Mouse (Mus musculus): ENCODE results near the gene U2af1l4. TPM values are rescaled to one million over a fixed set of nuclear protein-coding genes. Genes with fewer than 3 reads are reported as not detected.

The U2af1l4 gene
- polyA plus RNA-seq, 1 experiment, result 63.6 TPM

- H3K4me3 ChIP-seq (ENCODE audit: insufficient read depth, poor library complexity, severe bottlenecking), result no peak overlapping the region
- no peak for TF ChIP-seq CEBPB (IDR thresholded peaks at IDR 0.05; ENCODE audit: low read depth)
- no peak for TF ChIP-seq CTCF (IDR thresholded peaks at IDR 0.05; ENCODE audit: control insufficient read depth, insufficient read depth, insufficient read length)
- no peak for TF ChIP-seq FOSL1 (IDR thresholded peaks at IDR 0.05; ENCODE audit: insufficient read depth, low read length, poor library complexity, severe bottlenecking)
- TF ChIP-seq MYOD1 (IDR thresholded peaks at IDR 0.05; ENCODE audit: control insufficient read depth, insufficient read length, low read depth), result no peak
- no peak for TF ChIP-seq MYOG (IDR thresholded peaks at IDR 0.05; ENCODE audit: control insufficient read depth, extremely low read depth, insufficient read length)
- TF ChIP-seq MAX (IDR thresholded peaks at IDR 0.05), result no peak
- TF ChIP-seq USF1 (IDR thresholded peaks at IDR 0.05; ENCODE audit: low read depth), result no peak
- H3K79me2 ChIP-seq (ENCODE audit: control insufficient read depth, insufficient read depth), result peaks cover 46% of the 10 kb centered on the region
- H3K36me3 ChIP-seq (ENCODE audit: control insufficient read depth, insufficient read depth), result peaks cover 7% of the 10 kb centered on the region
- H3ac ChIP-seq (ENCODE audit: control insufficient read depth, insufficient read length, low read depth), result no peak overlapping the region
- H3K79me3 ChIP-seq (ENCODE audit: low read depth), result peaks cover 7% of the 10 kb centered on the region
- no peaks in the 10 kb centered on the region for H3K27me3 ChIP-seq (ENCODE audit: control insufficient read depth, insufficient read depth, insufficient read length)
Measured at GRCm38 (mm10) chr7:30560296-30560695, 2.8 kb upstream of the U2af1l4 start.

GRCm38 (mm10) chr7:30562526-30563116 is 480 bp upstream of the U2af1l4 start:
- H3K4me3 ChIP-seq (ENCODE audit: insufficient read depth, poor library complexity, severe bottlenecking), result peak overlapping the region; percentile 90
- H3K79me2 ChIP-seq (ENCODE audit: control insufficient read depth, insufficient read depth), result peaks cover 45% of the 10 kb centered on the region
- TF ChIP-seq USF1 (IDR thresholded peaks at IDR 0.05; ENCODE audit: low read depth) (no peak), MAX (IDR thresholded peaks at IDR 0.05) (no peak), CEBPB (IDR thresholded peaks at IDR 0.05; ENCODE audit: low read depth) (no peak), FOSL1 (IDR thresholded peaks at IDR 0.05; ENCODE audit: insufficient read depth, low read length, poor library complexity, severe bottlenecking) (no peak), MYOG (IDR thresholded peaks at IDR 0.05; ENCODE audit: control insufficient read depth, extremely low read depth, insufficient read length) (no peak), CTCF (IDR thresholded peaks at IDR 0.05; ENCODE audit: control insufficient read depth, insufficient read depth, insufficient read length) (no peak), MYOD1 (IDR thresholded peaks at IDR 0.05; ENCODE audit: control insufficient read depth, insufficient read length, low read depth) (no peak)
- no peaks in the 10 kb centered on the region for H3K27me3 ChIP-seq (ENCODE audit: control insufficient read depth, insufficient read depth, insufficient read length)
- peaks cover 7% of the 10 kb centered on the region for H3K79me3 ChIP-seq (ENCODE audit: low read depth)
- H3ac ChIP-seq (ENCODE audit: control insufficient read depth, insufficient read length, low read depth), result peak overlapping the region; percentile 71
- peaks cover 6% of the 10 kb centered on the region for H3K36me3 ChIP-seq (ENCODE audit: control insufficient read depth, insufficient read depth)

- H3K4me3 ChIP-seq (ENCODE audit: insufficient read depth, poor library complexity, severe bottlenecking), result peak overlapping the region; percentile 90
- H3K27me3 ChIP-seq (ENCODE audit: control insufficient read depth, insufficient read depth, insufficient read length), result no peaks in the 10 kb centered on the region
- H3ac ChIP-seq (ENCODE audit: control insufficient read depth, insufficient read length, low read depth), result peak overlapping the region; percentile 28
- TF ChIP-seq MYOD1 (IDR thresholded peaks at IDR 0.05; ENCODE audit: control insufficient read depth, insufficient read length, low read depth) (no peak), MYOG (IDR thresholded peaks at IDR 0.05; ENCODE audit: control insufficient read depth, extremely low read depth, insufficient read length) (no peak), CEBPB (IDR thresholded peaks at IDR 0.05; ENCODE audit: low read depth) (no peak), MAX (IDR thresholded peaks at IDR 0.05) (no peak), CTCF (IDR thresholded peaks at IDR 0.05; ENCODE audit: control insufficient read depth, insufficient read depth, insufficient read length) (no peak), USF1 (IDR thresholded peaks at IDR 0.05; ENCODE audit: low read depth) (peak; percentile 73)
- peaks cover 2% of the 10 kb centered on the region for H3K79me3 ChIP-seq (ENCODE audit: low read depth)
- peaks cover 32% of the 10 kb centered on the region for H3K79me2 ChIP-seq (ENCODE audit: control insufficient read depth, insufficient read depth)
- peaks cover 6% of the 10 kb centered on the region for H3K36me3 ChIP-seq (ENCODE audit: control insufficient read depth, insufficient read depth)
Measured at GRCm38 (mm10) chr7:30563906-30564280, 792 bp downstream of the U2af1l4 start.

- no peak within 1 kb of the TSS for H3ac ChIP-seq (ENCODE audit: control insufficient read depth, insufficient read length, low read depth)
- H3K79me3 ChIP-seq (ENCODE audit: low read depth), result peaks cover 2% of the 10 kb centered on the region
- H3K4me3 ChIP-seq (ENCODE audit: insufficient read depth, poor library complexity, severe bottlenecking), result no peak within 1 kb of the TSS
- H3K79me2 ChIP-seq (ENCODE audit: control insufficient read depth, insufficient read depth), result peaks cover 28% of the 10 kb centered on the region
- TF ChIP-seq USF1 (IDR thresholded peaks at IDR 0.05; ENCODE audit: low read depth), result no peak
- TF ChIP-seq MYOG (IDR thresholded peaks at IDR 0.05; ENCODE audit: control insufficient read depth, extremely low read depth, insufficient read length), result no peak
- TF ChIP-seq CTCF (IDR thresholded peaks at IDR 0.05; ENCODE audit: control insufficient read depth, insufficient read depth, insufficient read length), result no peak
- TF ChIP-seq MYOD1 (IDR thresholded peaks at IDR 0.05; ENCODE audit: control insufficient read depth, insufficient read length, low read depth), result no peak
- no peak for TF ChIP-seq MAX (IDR thresholded peaks at IDR 0.05)
- TF ChIP-seq CEBPB (IDR thresholded peaks at IDR 0.05; ENCODE audit: low read depth), result no peak
- no peak for TF ChIP-seq FOSL1 (IDR thresholded peaks at IDR 0.05; ENCODE audit: insufficient read depth, low read length, poor library complexity, severe bottlenecking)
- H3K36me3 ChIP-seq (ENCODE audit: control insufficient read depth, insufficient read depth), result peaks cover 14% of the 10 kb centered on the region
- H3K27me3 ChIP-seq (ENCODE audit: control insufficient read depth, insufficient read depth, insufficient read length), result no peaks in the 10 kb centered on the region
Measured at GRCm38 (mm10) chr7:30564970-30565571, 2.0 kb downstream of the U2af1l4 start, which contains the start of gene Igflr1. Gene Igflr1, plus strand, starts transcription at chr7:30565427.

GRCm38 (mm10) chr7:30566033-30566432 is 2.9 kb downstream of the U2af1l4 start:
- Histone ChIP-seq H3K36me3 (ENCODE audit: control insufficient read depth, insufficient read depth) (peaks cover 14% of the 10 kb centered on the region), H3K79me3 (ENCODE audit: low read depth) (peaks cover 2% of the 10 kb centered on the region)
- TF ChIP-seq MYOG (IDR thresholded peaks at IDR 0.05; ENCODE audit: control insufficient read depth, extremely low read depth, insufficient read length) (no peak), MYOD1 (IDR thresholded peaks at IDR 0.05; ENCODE audit: control insufficient read depth, insufficient read length, low read depth) (no peak), USF1 (IDR thresholded peaks at IDR 0.05; ENCODE audit: low read depth) (no peak), CEBPB (IDR thresholded peaks at IDR 0.05; ENCODE audit: low read depth) (no peak), CTCF (IDR thresholded peaks at IDR 0.05; ENCODE audit: control insufficient read depth, insufficient read depth, insufficient read length) (no peak), MAX (IDR thresholded peaks at IDR 0.05) (no peak), FOSL1 (IDR thresholded peaks at IDR 0.05; ENCODE audit: insufficient read depth, low read length, poor library complexity, severe bottlenecking) (no peak)

More at GRCm38 (mm10) chr7:30566033-30566432, 2.9 kb downstream of the U2af1l4 start:
- H3K79me2 ChIP-seq (ENCODE audit: control insufficient read depth, insufficient read depth), result peaks cover 28% of the 10 kb centered on the region
- no peak overlapping the region for H3ac ChIP-seq (ENCODE audit: control insufficient read depth, insufficient read length, low read depth)
- no peak overlapping the region for H3K4me3 ChIP-seq (ENCODE audit: insufficient read depth, poor library complexity, severe bottlenecking)
- H3K27me3 ChIP-seq (ENCODE audit: control insufficient read depth, insufficient read depth, insufficient read length), result no peaks in the 10 kb centered on the region

Data from C2C12 (cell line).